Mouse (Mus musculus) 3T3-L1 (cell line): ENCODE measurements around the gene Gucd1.
"Not testable (repeated sequence)": the region's sequence is repeated elsewhere in the genome, so short reads cannot be mapped to it uniquely, and the experiment has no call there.

Experiments used
- DNase-seq: peaks from one replicate; pipeline ENCODE4 v3.0.0-alpha.2; 2015; ENCODE audit warnings: low read depth, low spot score

Gene Gucd1

GRCm38 (mm10) chr10:75438132-75438810 is 79.5 kb downstream of the Gucd1 start:
- no peak for DNase-seq

DNA sequence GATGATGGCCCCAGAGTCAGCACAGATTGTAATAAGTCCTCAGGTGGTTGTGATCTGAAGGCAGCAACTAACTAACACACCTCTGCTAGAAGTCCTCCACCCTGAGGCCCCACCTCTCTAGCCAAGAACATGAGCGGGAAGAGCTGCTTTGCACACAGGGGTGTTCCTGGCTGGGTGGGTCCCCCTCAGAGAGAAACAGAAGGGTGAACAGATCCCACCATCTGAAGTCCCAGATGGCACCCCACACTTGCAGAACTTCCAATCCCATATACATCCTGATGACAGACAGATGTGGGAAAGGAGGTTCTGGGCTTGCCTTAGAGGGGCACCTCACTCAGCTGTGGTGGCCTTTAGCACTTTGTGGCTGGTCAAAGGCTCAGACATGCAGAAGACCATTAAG is 80.5 kb downstream of the Gucd1 start:
- no peak for DNase-seq

DNA sequence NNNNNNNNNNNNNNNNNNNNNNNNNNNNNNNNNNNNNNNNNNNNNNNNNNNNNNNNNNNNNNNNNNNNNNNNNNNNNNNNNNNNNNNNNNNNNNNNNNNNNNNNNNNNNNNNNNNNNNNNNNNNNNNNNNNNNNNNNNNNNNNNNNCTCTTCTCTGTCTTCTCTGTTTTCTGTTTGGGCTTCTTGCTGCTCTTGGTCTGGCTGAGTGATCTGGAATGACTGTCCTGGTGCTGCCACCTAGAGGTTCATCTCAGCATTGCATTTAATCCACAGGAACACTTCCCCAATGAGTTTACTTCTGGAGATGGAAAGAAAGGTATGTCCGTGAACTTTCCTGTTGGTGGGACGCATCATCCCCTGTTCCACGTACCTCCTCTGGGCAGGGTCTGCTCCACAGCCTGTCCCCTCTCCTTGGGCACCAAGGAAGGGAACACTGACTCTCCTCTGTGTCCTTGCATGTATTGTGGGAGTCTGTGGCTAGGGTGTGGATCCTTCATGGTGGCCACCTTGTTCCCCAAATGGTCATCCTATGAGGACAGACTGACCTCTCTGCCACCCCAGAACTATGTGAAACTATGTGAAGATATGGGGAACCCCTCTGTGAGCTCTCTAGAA is 81.1 kb downstream of the Gucd1 start:
- peak; percentile 93 for DNase-seq

DNA sequence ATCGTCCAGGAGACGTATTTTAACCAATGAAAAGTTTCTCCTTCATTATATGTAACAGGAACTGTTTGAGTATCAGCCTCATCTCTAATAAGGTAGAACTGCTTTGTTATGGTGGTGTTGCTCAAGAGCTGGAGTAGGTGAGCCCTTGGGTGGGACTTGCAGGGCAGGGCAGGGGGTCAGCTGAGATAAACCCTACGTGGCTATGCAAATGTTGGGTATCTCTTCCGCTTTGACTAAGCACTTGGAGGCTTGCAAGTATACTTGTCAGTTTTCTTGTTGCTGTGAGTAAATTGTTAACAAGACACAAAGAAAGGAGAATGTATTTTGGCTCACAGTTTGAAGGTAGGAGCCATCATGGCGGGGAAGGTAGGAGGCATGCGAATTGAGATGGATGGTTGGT is 87.1 kb downstream of the Gucd1 start:
- DNase-seq, result no peak

DNA sequence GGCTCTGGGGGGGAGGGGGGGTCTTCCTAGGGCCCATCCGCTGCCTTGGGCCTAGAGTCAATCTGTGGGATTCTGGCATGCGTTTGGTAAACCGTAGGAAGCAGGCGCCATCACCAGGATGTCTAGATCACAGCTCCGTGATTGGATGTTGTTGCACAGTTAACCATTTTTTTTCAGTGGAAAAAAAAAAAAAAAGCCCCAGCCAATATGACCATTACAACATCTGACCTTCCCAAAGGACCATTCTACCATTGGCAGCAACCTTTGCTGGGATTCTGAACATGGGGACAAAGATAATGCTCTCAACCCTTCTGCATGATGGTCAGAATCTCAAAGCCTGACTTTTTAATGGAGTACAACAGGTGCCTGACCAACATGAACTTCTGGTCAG is 87.6 kb downstream of the Gucd1 start:
- no peak for DNase-seq

DNA sequence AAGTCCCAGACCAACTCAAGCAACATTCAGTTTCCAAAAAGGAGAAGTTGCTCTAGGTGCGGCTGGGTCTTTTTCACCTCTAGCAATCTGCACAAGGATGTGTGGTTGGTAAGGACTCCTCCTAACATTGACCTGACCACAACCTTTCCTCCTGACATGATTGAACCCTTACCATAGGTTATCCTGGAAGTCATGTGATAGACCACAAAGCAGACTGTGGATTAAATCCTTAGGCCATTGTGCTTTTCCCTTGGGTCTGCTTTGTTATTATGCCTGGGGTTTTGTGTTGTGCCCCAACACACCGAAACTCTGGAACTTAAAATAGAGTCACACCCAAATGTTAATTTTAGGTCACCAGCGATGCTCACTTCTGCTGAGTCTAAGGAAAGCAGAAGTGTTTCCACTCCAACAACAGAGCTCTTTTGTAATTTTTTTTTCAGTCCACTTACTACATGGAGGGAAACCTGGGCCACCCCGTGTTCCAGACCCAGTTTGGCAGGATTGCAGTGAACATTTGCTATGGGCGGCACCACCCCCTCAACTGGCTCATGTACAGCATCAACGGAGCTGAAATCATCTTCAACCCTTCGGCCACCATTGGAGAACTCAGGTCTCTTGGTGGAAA is 88.1 kb downstream of the Gucd1 start:
- no peak for DNase-seq

DNA sequence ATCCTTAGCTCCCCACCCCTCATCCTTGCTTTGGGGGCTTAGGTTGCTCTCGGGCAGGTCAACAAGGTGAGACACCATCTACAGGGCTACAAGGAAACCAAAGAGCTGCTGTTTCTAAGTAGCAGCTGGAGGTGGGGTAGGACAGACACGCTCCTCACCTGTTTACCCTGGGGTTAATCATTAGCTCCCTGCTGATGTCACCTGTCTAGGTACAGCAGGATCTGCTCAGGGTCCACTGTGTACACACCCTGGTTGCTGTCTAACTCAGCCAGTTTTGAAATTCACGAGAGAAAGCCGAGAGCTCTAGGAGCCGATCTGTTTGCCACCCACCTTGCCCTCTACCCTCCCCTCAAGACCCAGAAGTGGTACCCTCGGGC is 88.8 kb downstream of the Gucd1 start:
- DNase-seq, result no peak

DNA sequence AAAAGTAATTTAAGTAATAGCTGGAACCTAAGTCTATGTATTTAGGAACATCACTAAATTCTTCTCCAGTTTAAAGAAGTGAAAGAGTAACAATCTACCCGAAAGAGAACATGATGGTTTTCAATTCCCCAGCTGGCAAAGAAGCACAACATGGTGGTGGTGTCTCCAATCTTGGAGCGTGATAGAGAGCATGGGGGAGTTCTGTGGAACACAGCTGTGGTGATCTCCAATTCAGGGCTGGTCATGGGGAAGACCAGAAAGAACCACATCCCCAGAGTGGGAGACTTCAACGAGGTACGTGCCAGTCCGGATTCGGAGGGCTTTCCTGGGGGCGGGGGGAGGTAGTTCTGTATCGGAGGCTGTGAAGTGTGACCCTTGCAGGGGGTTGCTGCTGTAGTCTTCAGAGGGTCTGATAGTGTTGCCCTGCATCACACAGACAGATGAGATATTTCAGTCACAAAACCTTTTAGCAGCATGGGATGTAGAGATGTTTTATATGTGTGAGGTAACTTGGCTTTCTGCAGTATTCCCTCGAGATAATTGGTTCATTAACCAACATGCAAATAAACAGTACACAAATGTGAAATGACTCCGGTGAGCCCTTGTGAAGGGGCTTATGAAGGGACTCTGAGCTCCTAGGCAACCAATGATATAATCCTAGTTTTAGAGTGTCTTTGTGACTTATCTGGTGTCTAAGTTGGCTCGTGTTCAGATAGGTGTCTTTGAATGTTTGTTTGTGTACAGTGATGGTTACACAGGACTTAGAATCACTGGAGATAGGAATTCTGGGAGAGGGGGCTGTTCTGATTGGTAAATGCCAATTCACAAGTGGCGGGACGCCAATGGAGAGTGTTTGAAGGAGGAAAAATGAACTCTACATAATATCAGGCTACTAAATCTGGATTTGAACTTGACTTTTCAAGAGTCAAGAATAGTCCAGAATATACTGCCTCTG is 89.4 kb downstream of the Gucd1 start:
- DNase-seq, result no peak

GRCm38 (mm10) chr10:75424498-75424901 is 93.3 kb downstream of the Gucd1 start:
- no peak for DNase-seq

GRCm38 (mm10) chr10:75418747-75419146 is 99.0 kb downstream of the Gucd1 start:
- DNase-seq, result no peak

- peak; percentile 22 for DNase-seq
Observed at GRCm38 (mm10) chr10:75417363-75418042, 100.3 kb downstream of the Gucd1 start.

GRCm38 (mm10) chr10:75414925-75415324 is 102.8 kb downstream of the Gucd1 start:
- DNase-seq, result no peak

GRCm38 (mm10) chr10:75412114-75413103 is 105.4 kb downstream of the Gucd1 start:
- no peak for DNase-seq

DNA sequence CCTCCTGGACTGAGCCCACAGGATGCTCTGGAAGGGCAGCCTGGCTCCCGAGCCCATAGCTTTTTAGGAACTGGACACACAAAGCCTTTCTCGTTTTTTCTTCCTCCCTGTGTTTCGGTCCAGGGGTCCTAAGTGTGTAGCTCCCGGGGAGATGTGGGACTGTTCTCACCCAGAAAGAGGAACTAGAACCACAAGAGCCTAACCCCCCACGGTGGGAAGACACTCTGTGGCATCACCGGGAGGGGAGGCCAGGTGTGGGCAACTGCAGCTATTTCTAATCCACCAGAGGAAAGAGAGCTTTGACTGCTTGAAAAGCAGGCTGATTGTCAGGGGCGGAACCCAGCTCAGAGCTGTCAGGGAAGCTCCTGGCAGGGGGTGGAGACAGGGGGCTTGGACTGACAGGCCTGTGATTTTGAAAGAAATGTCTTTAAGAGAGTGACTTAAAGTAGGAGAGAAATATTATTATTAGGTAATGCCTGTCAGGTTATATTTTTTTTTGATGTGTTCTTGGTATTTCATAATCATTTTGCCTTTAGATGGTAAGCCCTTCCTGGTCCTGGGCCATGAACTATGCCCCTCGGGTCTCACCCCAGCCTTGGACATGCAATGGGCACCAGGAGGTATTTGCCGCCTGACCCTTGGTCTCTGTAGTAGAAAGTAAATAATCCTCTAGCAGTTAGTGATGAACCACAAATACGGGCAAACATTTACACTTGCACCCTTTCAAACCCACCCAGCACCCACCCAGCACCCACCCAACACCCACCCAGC is 106.2 kb downstream of the Gucd1 start:
- not testable (repeated sequence) for DNase-seq

DNA sequence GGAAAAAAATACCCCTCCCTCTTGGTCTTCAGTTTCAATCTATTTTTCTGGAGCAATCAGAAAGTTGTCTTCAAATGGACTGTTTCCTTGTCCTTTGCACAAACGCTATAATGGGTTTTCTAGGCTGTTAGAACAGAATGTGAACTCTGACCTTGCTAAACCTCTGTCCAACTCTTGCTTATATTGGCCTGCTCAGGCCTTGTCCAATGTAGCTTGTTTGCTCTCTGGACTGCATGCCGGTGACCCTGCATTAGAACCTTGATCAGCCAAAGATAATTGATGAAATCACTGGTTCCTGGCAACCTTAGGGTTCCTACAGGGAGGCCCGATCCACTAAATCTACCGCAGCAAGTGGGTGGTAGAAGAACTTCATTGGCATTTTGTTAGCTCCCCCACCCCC is 110.0 kb downstream of the Gucd1 start:
- no peak for DNase-seq

- DNase-seq, result no peak
Observed at GRCm38 (mm10) chr10:75406755-75407154, 111.0 kb downstream of the Gucd1 start.

- DNase-seq, result no peak
Observed at GRCm38 (mm10) chr10:75405916-75406315, 111.9 kb downstream of the Gucd1 start.

- DNase-seq, result no peak
Observed at GRCm38 (mm10) chr10:75400958-75401357, 116.8 kb downstream of the Gucd1 start, which contains the start of gene Upb1. TSS of gene Upb1 (plus strand) at chr10:75401115.

GRCm38 (mm10) chr10:75396966-75397365 is 120.8 kb downstream of the Gucd1 start:
- DNase-seq, result no peak
